Comparison of ENCODE assay signal across 11 mouse cellular contexts in genomic region chr5:105836006-105836405, GRCm38 (mm10). TPM values are rescaled to one million over a fixed set of nuclear protein-coding genes. Genes with fewer than 3 reads are reported as not detected.
DNase-seq lines count a peak whose midpoint lies in the region; ATAC-seq and TF ChIP-seq lines count a peak whose summit lies in the region.
"Had no signal": no experiment of that assay in that cellular context is flagged by ENCODE, and none has a peak within 500 bp of the region (broad histone marks: within the 10 kb centered on the region; RNA-seq: fewer than 3 reads in every experiment).

No protein-coding gene starts in this region.

- 71% methylated on average over 9 of the region's 9 CpGs for WGBS in kidney, embryonic 15.5 days
- WGBS in intestine, embryonic 15.5 days: 57% methylated on average over 9 of the region's 9 CpGs
- WGBS in forebrain, embryonic 15.5 days: 83% methylated on average over 9 of the region's 9 CpGs

- H3K27ac ChIP-seq in kidney, embryonic 15.5 days: no peak overlapping the region
- H3K27ac ChIP-seq in intestine, embryonic 15.5 days: no peak overlapping the region
- H3K27ac ChIP-seq in forebrain, embryonic 15.5 days (replicated peaks): no peak overlapping the region

- peak; percentile 67 to 70 for DNase-seq in kidney, adult 8-10 months
- peak; percentile 85 for DNase-seq in adrenal gland, postnatal 14 days
- DNase-seq in frontal cortex, adult 2 months (ENCODE audit: extremely low spot score in 1 of 2, low spot score in 1 of 2): no peak
- no peak for DNase-seq in spleen, adult 18-20 months

- ATAC-seq in kidney, embryonic 15.5 days (replicated peaks; ENCODE audit: low FRiP score): no peak
- peak; percentile 88 for ATAC-seq in intestine, embryonic 15.5 days
- ATAC-seq in forebrain, embryonic 15.5 days (replicated peaks): no peak
- ATAC-seq: activated CD4-positive, CD25-positive, alpha-beta regulatory T cell, adult 4 months; forebrain, embryonic 16.5 days had no signal

- H3ac ChIP-seq in myocyte (ENCODE audit: control insufficient read depth, insufficient read length): no peak overlapping the region

- no peaks in the 10 kb centered on the region for H3K27me3 ChIP-seq in kidney, embryonic 15.5 days
- H3K27me3 ChIP-seq in intestine, embryonic 15.5 days (replicated peaks): no peaks in the 10 kb centered on the region
- H3K27me3 ChIP-seq in myocyte (ENCODE audit: control insufficient read depth, insufficient read depth, insufficient read length): no peaks in the 10 kb centered on the region
- no peaks in the 10 kb centered on the region for H3K27me3 ChIP-seq in forebrain, embryonic 15.5 days
- H3K27me3 ChIP-seq: CH12.LX had no signal

- no peaks in the 10 kb centered on the region; the same call in 1 of the 2 replicates for H3K9me3 ChIP-seq in kidney, embryonic 15.5 days (replicated peaks)
- H3K9me3 ChIP-seq in intestine, embryonic 15.5 days: no peaks in the 10 kb centered on the region
- H3K9me3 ChIP-seq in forebrain, embryonic 15.5 days: no peaks in the 10 kb centered on the region

- H3K9ac ChIP-seq in kidney, embryonic 15.5 days: no peak overlapping the region
- no peak overlapping the region for H3K9ac ChIP-seq in intestine, embryonic 15.5 days
- H3K9ac ChIP-seq in forebrain, embryonic 15.5 days (replicated peaks): no peak overlapping the region

- no peak for TF ChIP-seq POLR2A in myocyte (IDR thresholded peaks at IDR 0.05; ENCODE audit: insufficient read length, low read depth)

- no peak overlapping the region for H3K4me3 ChIP-seq in kidney, embryonic 15.5 days (replicated peaks)
- no peak overlapping the region for H3K4me3 ChIP-seq in intestine, embryonic 15.5 days (replicated peaks)
- H3K4me3 ChIP-seq in myocyte: no peak overlapping the region
- no peak overlapping the region for H3K4me3 ChIP-seq in forebrain, embryonic 15.5 days

- H3K4me1 ChIP-seq in kidney, embryonic 15.5 days: peaks cover 12% of the 10 kb centered on the region
- peaks cover 2% of the 10 kb centered on the region; the same call in 1 of the 2 replicates for H3K4me1 ChIP-seq in intestine, embryonic 15.5 days (replicated peaks)
- H3K4me1 ChIP-seq in forebrain, embryonic 15.5 days: no peaks in the 10 kb centered on the region

- no peak overlapping the region for H3K4me2 ChIP-seq in kidney, embryonic 15.5 days
- H3K4me2 ChIP-seq in intestine, embryonic 15.5 days (replicated peaks): 0 out of 2 replicates have a peak overlapping the region, but pooled peaks have one; percentile 19
- H3K4me2 ChIP-seq in myocyte (ENCODE audit: low read depth): peak overlapping the region; percentile 0
- no peak overlapping the region for H3K4me2 ChIP-seq in forebrain, embryonic 15.5 days (replicated peaks)

- H3K36me3 ChIP-seq in kidney, embryonic 15.5 days: no peaks in the 10 kb centered on the region
- H3K36me3 ChIP-seq in intestine, embryonic 15.5 days: no peaks in the 10 kb centered on the region
- no peaks in the 10 kb centered on the region for H3K36me3 ChIP-seq in myocyte (ENCODE audit: control insufficient read depth, insufficient read depth)
- no peaks in the 10 kb centered on the region for H3K36me3 ChIP-seq in forebrain, embryonic 15.5 days

- no peaks in the 10 kb centered on the region for H3K79me2 ChIP-seq in myocyte (ENCODE audit: control insufficient read depth, insufficient read depth)

TF ChIP-seq in myocyte, 11 proteins besides CTCF, POLR2A, EP300 and RAD21:
- TF ChIP-seq MYOG (IDR thresholded peaks at IDR 0.05; ENCODE audit: control insufficient read depth in 1 of 3, insufficient read depth in 1 of 3, insufficient read length in 2 of 3, low read depth in 2 of 3): no peak
- TF ChIP-seq E2F4 (IDR thresholded peaks at IDR 0.05; ENCODE audit: insufficient read depth): no peak
- TF ChIP-seq CEBPB (IDR thresholded peaks at IDR 0.05; ENCODE audit: insufficient read depth, poor library complexity, severe bottlenecking): no peak
- no peak for TF ChIP-seq USF1 (IDR thresholded peaks at IDR 0.05; ENCODE audit: low read depth)
- no peak for TF ChIP-seq SRF (IDR thresholded peaks at IDR 0.05; ENCODE audit: control insufficient read depth, insufficient read length, low read depth)
- no peak for TF ChIP-seq MYOD1 (IDR thresholded peaks at IDR 0.05; ENCODE audit: control insufficient read depth in 1 of 3, insufficient read length in 2 of 3, low read depth in 2 of 3)
- no peak for TF ChIP-seq TCF12 (IDR thresholded peaks at IDR 0.05; ENCODE audit: insufficient read depth, poor library complexity, severe bottlenecking)
- no peak for TF ChIP-seq REST (IDR thresholded peaks at IDR 0.05; ENCODE audit: insufficient read depth, insufficient read length)
- no peak for TF ChIP-seq MAX (IDR thresholded peaks at IDR 0.05; ENCODE audit: low read depth)
- no peak for TF ChIP-seq TCF3 (IDR thresholded peaks at IDR 0.05; ENCODE audit: insufficient read length, low read depth)
- no peak for TF ChIP-seq POLR2AphosphoS2 (IDR thresholded peaks at IDR 0.05; ENCODE audit: insufficient read length, low read depth)

RNA-seq across cellular contexts. Expression of gene Zfp326, which starts 40.4 kb away (rescaled TPM):
- 47.0 and 50.8 TPM in 2 replicates for polyA plus RNA-seq in kidney, embryonic 15.5 days (2015; fragmentation: Nextera tagmentation; extraction: Ambion mirVana)
- 29.8 and 30.5 TPM in 2 replicates for total RNA-seq in adrenal gland, postnatal 14 days (2021)
- polyA plus RNA-seq in intestine, embryonic 15.5 days (2015; fragmentation: Nextera tagmentation; extraction: Ambion mirVana): 29.0 and 32.7 TPM in 2 replicates
- polyA plus RNA-seq in myocyte (2012; fragmentation: generic; extraction: Trizol): 7.6 TPM
- polyA plus RNA-seq in frontal cortex, adult 2 months (2012; rRNA removed): 43.5 and 49.7 TPM in 2 replicates
- 55.3 and 57.8 TPM in 2 replicates for polyA plus RNA-seq in forebrain, embryonic 15.5 days (2015; fragmentation: Nextera tagmentation; extraction: Ambion mirVana)

Comparison
In these comparisons a context has a peak if more than half of its experiments do, and no peak if none do; other contexts are left out.
1. DNase-seq: peak in kidney, adult 8-10 months (2 of 2) and adrenal gland, postnatal 14 days (single experiment); none in frontal cortex, adult 2 months (0 of 2) and spleen, adult 18-20 months (0 of 2).
2. H3K4me2 ChIP-seq: peak in intestine, embryonic 15.5 days (single experiment) and myocyte (single experiment); none in kidney, embryonic 15.5 days (single experiment) and forebrain, embryonic 15.5 days (single experiment).